Mouse (Mus musculus): ENCODE results near the gene Vsx2. TPM values are rescaled to one million over a fixed set of nuclear protein-coding genes. Genes with fewer than 3 reads are reported as not detected.

Gene Vsx2
- total RNA-seq, 2 experiments from 2014 or later = 0.07 TPM; not detected in 1

GRCm38 (mm10) chr12:84571466-84572340 is 2.1 kb downstream of the Vsx2 start:
- intact Hi-C loops (cut with DNase I) = no loop called here
- peak; percentile 6 to 12 for DNase-seq

- intact Hi-C loops (cut with DNase I) = no loop called here
- no peak for DNase-seq
These were observed 2.8 kb downstream of the Vsx2 start for GRCm38 (mm10) chr12:84572341-84572720.

DNA sequence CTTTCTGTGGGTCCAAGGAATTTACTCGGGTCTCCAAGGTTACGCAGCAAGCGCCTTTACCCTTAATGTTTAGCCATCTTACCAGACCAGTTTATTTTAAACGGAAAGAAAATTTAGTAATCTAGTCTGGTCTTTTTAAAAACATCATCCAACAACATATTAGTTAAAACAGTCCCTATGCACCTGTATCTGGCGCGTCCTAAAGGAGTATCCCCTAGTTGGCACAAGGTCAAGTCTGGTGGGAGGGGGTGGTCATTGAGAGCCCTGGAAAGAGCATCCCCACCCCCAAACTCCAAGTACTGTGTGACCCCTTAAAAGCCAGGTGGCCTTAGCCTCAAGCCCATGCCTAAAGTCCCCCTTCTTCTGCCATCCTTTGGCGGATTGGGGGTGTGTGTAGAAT is 3.5 kb downstream of the Vsx2 start:
- no peak for DNase-seq
- intact Hi-C loops (cut with DNase I) = no loop called here

- intact Hi-C loops (cut with DNase I) = no loop called here
- DNase-seq = no peak
These were observed 8.3 kb downstream of the Vsx2 start for GRCm38 (mm10) chr12:84577768-84578439.

GRCm38 (mm10) chr12:84578440-84578770 is 8.8 kb downstream of the Vsx2 start:
- DNase-seq = no peak
- intact Hi-C loops (cut with DNase I) = no loop called here

DNA sequence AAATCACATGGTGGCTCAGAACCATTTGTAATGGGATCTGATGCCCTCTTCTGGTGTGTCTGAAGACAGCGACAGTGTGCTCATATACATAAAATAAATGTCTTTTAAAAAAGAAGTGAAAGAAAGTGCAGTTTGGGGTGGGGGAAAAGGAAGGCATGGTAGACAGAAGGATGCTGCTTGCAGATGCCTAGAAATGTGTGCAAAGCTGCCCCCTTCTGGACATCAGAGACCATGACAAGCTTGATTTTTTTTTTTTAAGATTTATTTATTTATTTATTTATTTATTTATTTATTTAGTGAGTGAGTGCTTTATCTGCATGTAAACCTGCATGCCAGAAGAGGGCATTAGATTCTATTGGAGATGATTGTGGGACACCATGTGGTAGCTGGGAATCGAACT is 11.7 kb downstream of the Vsx2 start:
- no peak for DNase-seq

GRCm38 (mm10) chr12:84589825-84590761 is 20.5 kb downstream of the Vsx2 start:
- intact Hi-C loops (cut with DNase I) = loop anchor here (2.0 to 5.0 kb wide), 2 partner anchors 43 to 121 kb away; no protein-coding TSS in a partner anchor
- DNase-seq = peak; percentile 93 to 97

More for the DNA sequence above, 11.7 kb downstream of the Vsx2 start:
- intact Hi-C loops (cut with DNase I) = loop anchor here (2.0 kb wide), 1 partner anchor 112 kb away; no protein-coding TSS in a partner anchor

DNA sequence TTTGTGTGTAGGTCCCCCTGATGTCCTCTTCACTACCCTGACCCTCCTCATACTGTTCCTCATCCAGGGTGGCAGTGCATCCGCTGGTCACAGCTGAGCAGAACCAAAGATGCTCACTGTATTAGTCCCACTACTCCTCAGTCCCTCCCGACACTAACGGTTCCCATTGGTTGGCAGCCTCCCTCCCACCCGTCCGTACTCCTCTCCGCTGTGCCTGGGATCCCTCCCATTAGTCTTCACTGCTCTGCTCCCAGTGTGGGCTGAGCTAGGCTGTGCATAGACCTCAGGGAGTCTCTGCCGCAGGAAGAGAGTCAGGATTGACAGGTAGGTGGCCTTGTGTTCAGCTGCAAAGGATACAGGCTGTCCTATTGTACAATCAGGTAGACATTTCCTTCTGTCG is 28.8 kb downstream of the Vsx2 start:
- intact Hi-C loops (cut with DNase I) = no loop called here
- no peak for DNase-seq

- no peak for DNase-seq
- intact Hi-C loops (cut with DNase I) = no loop called here
These were observed 34.4 kb downstream of the Vsx2 start for GRCm38 (mm10) chr12:84604001-84604400.

GRCm38 (mm10) chr12:84605860-84606259 is 36.3 kb downstream of the Vsx2 start:
- peak in 1 of 2 experiments; percentile 20 for DNase-seq
- intact Hi-C loops (cut with DNase I) = no loop called here

- DNase-seq = no peak
- intact Hi-C loops (cut with DNase I) = no loop called here
These were observed 42.2 kb downstream of the Vsx2 start for GRCm38 (mm10) chr12:84611718-84612117.

GRCm38 (mm10) chr12:84612518-84612917 is 43.0 kb downstream of the Vsx2 start:
- no peak for DNase-seq
- intact Hi-C loops (cut with DNase I) = no loop called here

GRCm38 (mm10) chr12:84614001-84614400 is 44.4 kb downstream of the Vsx2 start:
- no peak for DNase-seq
- intact Hi-C loops (cut with DNase I) = no loop called here

GRCm38 (mm10) chr12:84614524-84614923 is 45.0 kb downstream of the Vsx2 start:
- no peak for DNase-seq
- intact Hi-C loops (cut with DNase I) = no loop called here

DNA sequence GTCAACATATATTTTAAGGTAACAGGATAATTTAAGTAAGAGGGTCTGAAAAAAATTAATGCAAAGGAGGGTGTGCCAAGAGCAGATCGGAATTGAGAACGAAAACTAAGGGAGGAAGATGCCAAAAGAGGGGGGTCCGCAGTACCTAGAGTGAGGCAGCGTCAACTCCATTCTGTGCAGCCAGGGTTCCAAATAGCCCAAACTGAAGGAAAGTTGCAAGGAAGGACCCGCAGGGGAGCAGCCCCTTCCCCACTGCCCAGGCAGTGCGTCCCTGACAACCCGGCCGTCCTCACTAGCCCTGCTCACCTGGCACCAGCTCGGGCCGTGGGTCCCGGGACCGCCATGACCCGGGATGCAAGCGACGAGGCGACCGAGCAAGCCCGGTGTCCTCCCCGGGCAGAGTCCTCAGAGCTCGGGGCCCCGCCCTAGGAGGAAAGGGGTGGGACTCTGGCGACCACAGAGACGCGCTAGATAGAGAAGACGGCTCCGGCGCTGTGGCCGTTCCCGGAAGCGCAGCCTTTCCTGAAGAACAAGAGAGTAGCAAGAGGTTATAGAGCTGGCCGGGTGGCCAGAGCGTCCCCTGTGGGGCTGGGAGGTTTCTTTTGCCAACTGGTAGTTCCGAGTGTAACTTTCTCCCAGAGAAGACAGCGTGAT is 47.5 kb downstream of the Vsx2 start, which contains the start of gene Abcd4:
Gene Abcd4, minus strand, starts transcription at position 437 of the 654 bp plus-strand sequence.
- intact Hi-C loops (cut with DNase I) = no loop called here
- DNase-seq = peak; percentile 92 to 94

DNA sequence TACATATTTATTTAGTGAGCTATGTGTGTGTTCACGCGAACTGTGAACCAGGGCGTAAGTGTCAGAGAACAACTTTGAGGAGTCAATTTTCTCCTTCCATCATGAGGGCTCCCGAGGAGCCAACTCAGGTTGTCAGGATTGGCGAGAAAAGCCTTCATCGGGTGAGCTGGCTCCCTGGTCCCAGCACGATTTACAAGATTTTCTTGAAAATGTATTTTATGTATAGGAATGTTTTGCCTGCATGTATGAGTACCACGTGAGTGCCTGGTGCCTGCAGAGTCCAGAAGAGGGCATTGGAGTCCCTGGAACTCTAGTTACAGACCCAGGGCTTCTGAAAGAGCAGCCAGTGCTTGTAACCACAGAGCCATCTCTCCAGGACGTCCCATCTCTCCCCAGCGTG is 48.1 kb downstream of the Vsx2 start:
- intact Hi-C loops (cut with DNase I) = no loop called here
- DNase-seq = peak in 1 of 2 experiments; percentile 19

DNA sequence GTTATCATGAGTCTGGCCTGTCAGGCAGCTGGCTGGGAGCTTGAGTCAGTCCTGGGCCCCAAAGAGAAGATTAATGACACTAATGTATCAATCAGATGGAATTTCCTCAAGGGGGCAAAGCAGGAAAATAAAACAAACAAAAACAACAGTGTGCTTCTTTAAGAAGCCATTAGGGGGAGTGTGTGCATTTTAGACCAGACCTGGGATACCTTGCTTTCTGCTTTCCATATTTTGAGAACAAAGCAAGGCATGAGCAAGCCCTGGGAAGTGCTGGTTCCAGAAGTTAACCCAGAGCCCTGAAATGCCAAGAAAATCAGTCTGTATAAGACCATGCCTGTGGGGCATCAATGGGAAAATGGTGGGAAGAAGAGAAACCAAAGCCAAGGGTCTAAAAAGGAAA is 51.4 kb downstream of the Vsx2 start:
- intact Hi-C loops (cut with DNase I) = no loop called here
- DNase-seq = no peak

DNA sequence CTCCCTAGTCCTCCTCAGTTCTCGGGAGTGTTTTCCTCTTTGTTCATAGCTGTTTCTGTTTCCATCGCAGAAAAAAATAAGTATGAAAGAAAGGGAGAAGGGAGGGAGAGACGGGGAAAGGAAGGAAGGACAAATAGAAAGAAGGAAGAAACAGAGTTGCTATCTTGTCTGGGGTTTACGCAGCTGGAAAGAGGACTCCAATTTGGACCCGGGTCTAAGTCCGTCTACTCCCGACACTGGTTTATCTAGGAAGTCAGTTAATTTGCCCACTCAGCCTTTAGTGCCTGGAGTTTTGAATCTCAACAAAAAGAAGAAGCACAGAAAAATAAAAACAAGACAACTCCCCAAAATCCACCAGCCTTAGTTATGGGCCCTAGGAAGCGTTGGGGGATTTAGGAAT is 55.0 kb downstream of the Vsx2 start:
- DNase-seq = no peak
- intact Hi-C loops (cut with DNase I) = no loop called here

GRCm38 (mm10) chr12:84625116-84625515 is 55.6 kb downstream of the Vsx2 start:
- DNase-seq = no peak
- intact Hi-C loops (cut with DNase I) = no loop called here

DNA sequence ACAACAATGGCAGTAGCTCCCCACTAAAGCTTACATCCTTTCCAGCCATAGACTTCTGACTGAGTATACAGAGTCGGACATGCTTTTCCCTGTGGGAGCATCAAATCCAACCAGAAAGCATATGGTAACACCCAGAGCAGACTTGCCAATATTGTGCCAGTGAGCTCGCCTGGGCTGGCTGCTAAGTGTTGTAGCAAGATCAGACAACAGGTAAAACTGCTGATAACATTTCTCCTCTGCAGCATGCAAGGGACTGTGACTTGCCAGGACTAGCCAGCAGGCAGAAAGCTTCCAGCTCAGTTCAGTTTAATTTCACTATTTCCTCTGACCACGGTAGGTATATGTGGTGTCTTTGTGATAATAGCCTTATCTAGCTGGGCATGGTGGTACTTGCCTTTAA is 62.3 kb downstream of the Vsx2 start:
- intact Hi-C loops (cut with DNase I) = no loop called here
- DNase-seq = no peak
